Mouse (Mus musculus) left cerebral cortex, adult 11 months (tissue): ENCODE results near the gene Icam4.
"Not testable (repeated sequence)": the region's sequence is repeated elsewhere in the genome, so short reads cannot be mapped to it uniquely, and the experiment has no call there.

Source experiments
- DNase-seq: peaks from one replicate; pipeline ENCODE4 v3.0.0; 2022; ENCODE audit warnings: low spot score

The Icam4 gene

GRCm38 (mm10) chr9:21029291-21030054, at the start of gene Icam4:
Gene Icam4 (plus strand): TSS chr9:21029373.
- DNase-seq, result no peak

GRCm38 (mm10) chr9:20979769-20980168, 49.4 kb upstream of the Icam4 start:
- no peak for DNase-seq

GRCm38 (mm10) chr9:20982171-20982570, 47.0 kb upstream of the Icam4 start:
- DNase-seq, result no peak

- DNase-seq, result no peak
These were observed 46.0 kb upstream of the Icam4 start for GRCm38 (mm10) chr9:20983169-20983568.

GRCm38 (mm10) chr9:20986952-20987686, 42.1 kb upstream of the Icam4 start:
- no peak for DNase-seq

GRCm38 (mm10) chr9:20987953-20988352, 41.2 kb upstream of the Icam4 start:
- DNase-seq, result no peak

- no peak for DNase-seq
These were observed 38.3 kb upstream of the Icam4 start for GRCm38 (mm10) chr9:20990861-20991260.

GRCm38 (mm10) chr9:20991587-20991986, 37.6 kb upstream of the Icam4 start:
- no peak for DNase-seq

GRCm38 (mm10) chr9:20993165-20993898, 35.8 kb upstream of the Icam4 start:
- no peak for DNase-seq

GRCm38 (mm10) chr9:20995069-20995468, 34.1 kb upstream of the Icam4 start:
- no peak for DNase-seq

GRCm38 (mm10) chr9:20997065-20997464, 32.1 kb upstream of the Icam4 start:
- DNase-seq, result no peak

- DNase-seq, result not testable (repeated sequence)
These were observed 30.8 kb upstream of the Icam4 start for GRCm38 (mm10) chr9:20998337-20998736.

GRCm38 (mm10) chr9:21000811-21001210, 28.4 kb upstream of the Icam4 start:
- DNase-seq, result no peak

- DNase-seq, result no peak
These were observed 27.4 kb upstream of the Icam4 start for GRCm38 (mm10) chr9:21001651-21002200.

GRCm38 (mm10) chr9:21002270-21002626, 26.9 kb upstream of the Icam4 start:
- DNase-seq, result no peak

- peak; percentile 82 for DNase-seq
These were observed 26.3 kb upstream of the Icam4 start, which contains the start of gene Mrpl4 for GRCm38 (mm10) chr9:21002627-21003551. Gene Mrpl4 (plus strand): TSS chr9:21002738.

GRCm38 (mm10) chr9:21007313-21007952, 21.7 kb upstream of the Icam4 start:
- no peak for DNase-seq

GRCm38 (mm10) chr9:21008007-21008406, 21.2 kb upstream of the Icam4 start:
- DNase-seq, result no peak

GRCm38 (mm10) chr9:21010362-21010761, 18.8 kb upstream of the Icam4 start:
- DNase-seq, result no peak

GRCm38 (mm10) chr9:21010939-21011541, 18.1 kb upstream of the Icam4 start:
- DNase-seq, result not testable (repeated sequence)
